Mouse (Mus musculus) thymus, postnatal 36 days (tissue): ENCODE data around the gene Ehbp1.

Source experiments
- DNase-seq, 2 experiments: peaks; one replicate each; pipeline ENCODE4 v3.0.0; 2022; ENCODE audit warnings: mixed read lengths in 2 of 2

Ehbp1 gene

GRCm38 (mm10) chr11:21999396-22000315, 342.4 kb downstream of the Ehbp1 start:
- DNase-seq = no peak

GRCm38 (mm10) chr11:21998141-21999047, 343.7 kb downstream of the Ehbp1 start:
- no peak for DNase-seq

DNA sequence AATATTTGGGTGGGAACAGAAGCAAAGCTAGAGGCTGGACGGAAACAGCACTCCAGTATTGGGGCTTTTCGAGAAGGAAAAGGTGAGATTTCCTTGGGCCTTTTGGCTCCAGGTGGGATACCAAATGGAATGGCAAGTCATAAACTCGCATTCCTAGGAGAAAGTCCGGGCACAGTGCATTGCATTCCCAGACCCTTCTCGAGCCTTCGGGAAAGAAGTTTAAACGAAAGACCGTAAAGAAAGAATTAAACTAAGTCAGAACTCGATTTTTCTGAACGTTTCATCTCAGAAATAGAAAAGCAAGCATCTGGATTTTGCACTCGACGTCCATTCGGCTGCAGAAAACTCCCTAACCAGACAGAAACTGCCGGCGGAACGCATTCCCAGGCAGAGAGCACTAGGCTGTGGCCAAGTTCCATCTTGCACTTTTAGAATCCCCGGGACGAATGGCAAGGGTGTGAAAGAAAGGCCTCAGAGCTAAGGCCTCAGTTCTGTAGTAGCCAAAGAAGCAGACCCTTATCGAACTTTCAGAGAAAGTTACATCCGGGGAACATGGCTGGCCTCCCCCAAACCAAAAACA, 344.4 kb downstream of the Ehbp1 start:
- DNase-seq = no peak

DNA sequence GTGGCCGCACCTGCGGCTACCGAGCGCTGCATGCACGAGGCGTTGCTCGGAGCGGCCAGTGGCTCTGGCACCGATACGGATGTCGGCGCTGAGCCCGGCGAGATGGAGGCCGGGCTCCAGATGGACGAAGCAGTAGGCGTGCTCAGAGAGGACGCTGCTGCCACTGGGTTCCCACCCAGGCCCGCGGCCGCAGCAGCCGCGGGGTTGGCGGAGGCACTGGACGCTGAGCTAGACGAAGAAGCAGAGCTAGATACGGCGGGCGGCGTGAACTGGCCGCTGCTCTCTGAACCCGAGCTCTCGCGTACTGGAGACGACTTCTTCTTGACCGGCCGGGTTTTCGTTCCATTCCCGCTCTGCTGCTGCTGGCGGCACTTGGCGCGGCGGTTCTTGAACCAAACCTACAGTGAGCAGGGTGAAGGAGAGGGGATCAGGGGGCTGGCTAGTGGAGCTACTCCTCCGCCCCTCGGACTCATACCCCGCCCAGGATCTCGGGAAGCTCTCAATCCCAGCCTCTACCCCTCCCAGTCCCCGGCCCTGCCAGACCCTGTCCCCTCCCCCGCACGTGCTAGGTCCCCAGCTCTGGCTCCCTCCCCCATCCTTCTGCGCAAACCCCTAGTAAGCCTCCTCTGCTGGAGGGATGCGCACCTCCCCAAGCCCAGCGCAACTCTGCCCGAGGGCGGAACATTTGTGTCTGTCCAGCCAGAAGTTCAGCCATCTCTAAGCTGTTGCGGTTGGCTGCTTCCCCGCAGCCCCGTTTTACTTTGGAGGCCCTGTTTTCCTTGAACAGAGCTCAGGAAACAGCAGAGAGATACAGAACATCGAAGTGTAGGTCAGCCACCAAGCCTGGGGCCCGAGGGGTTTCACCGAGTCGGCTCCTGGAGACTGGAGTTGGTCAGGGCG, 345.2 kb downstream of the Ehbp1 start:
- no peak for DNase-seq

DNA sequence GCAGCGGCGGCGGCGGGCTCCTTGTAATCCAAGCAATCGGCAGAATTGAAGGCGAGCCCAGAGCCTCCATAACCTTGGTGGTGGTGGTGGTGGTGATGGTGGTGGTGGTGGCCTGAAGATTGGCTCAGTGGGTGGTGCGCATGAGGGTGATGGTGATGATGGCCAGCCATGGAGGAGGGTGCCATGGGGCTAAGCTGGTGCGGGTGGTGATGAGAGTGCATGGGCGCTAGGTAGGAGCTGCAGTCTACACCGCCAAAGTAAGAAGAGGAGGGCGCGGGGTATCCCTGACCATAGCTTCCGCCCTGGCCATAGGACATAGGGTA, 345.8 kb downstream of the Ehbp1 start:
- DNase-seq = no peak

DNA sequence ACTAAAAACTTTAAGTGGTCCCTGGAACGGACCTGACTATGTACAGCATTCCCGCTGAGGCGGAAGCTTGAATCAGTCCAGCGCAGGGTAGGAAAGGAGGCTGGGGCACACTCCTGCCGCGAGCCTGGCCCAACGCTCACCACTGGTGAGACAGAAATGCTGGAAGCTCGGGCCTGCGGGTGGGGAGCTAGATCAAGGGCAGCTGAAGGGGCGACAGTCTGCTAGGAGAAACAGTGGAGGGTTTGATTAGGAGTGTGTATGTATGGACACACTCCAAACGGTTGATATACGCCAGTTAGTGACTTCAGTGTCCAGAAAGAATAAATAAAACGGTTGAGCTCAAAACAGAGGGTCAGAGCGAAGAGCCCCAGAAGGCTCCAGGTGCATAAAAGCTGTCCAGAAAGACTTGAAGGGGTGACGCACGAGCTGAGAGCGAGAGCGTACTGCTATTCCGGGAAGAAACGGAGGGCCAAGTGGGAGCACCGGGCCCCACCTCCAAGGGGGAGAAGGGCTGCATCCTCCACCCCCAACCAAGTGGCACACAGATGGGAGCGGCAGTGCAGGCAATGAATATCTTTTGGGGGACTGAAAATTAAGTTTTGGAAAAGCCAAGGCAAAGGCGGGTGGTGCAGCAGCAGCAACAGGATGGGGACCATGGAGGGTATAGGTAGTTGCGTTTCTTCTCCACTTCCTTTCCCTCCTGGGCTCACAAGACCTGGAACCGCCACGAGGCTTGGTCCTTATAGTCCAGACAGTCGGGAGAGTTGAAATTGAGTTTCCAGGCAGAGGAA, 346.4 kb downstream of the Ehbp1 start:
- no peak for DNase-seq

- no peak for DNase-seq
Observed at GRCm38 (mm10) chr11:21994377-21995370, 347.4 kb downstream of the Ehbp1 start.

DNA sequence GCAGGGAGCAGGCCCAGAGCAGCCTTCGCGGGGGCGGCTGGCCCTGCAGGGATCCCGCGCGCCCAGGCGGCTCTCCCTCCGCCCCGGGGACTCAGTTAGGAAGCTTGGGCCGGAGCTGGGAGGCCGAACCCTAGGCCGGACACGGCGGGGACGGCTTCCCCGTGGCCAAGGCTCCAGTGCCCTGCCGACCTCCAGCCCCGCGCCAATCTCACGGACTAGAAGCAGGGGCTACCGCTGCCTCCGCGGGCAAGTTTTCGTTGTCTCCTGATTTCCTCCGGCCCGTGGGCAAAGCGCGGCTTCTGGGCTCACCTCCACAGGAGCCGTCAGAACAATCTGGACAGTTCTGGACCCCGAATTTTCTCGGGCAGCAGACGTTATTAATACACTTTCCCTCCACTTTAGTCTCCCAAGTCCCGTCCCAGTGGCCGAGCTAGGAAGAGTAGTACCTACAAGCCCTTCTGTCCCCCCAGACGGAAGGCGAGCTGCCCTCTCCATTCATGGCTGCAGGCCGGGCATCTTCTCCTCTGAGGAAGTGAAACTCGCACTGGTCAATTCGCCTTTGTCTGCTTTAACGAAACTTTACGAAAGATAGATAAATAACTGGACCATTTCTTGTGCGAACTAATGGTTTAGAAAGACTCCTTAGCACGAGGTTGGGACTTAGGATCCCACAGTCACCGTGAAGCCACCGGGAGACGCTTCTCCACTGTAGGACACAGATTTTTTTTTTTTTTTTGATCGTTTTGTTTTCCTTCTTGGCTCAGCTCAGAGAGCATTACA, 348.3 kb downstream of the Ehbp1 start:
- no peak for DNase-seq

DNA sequence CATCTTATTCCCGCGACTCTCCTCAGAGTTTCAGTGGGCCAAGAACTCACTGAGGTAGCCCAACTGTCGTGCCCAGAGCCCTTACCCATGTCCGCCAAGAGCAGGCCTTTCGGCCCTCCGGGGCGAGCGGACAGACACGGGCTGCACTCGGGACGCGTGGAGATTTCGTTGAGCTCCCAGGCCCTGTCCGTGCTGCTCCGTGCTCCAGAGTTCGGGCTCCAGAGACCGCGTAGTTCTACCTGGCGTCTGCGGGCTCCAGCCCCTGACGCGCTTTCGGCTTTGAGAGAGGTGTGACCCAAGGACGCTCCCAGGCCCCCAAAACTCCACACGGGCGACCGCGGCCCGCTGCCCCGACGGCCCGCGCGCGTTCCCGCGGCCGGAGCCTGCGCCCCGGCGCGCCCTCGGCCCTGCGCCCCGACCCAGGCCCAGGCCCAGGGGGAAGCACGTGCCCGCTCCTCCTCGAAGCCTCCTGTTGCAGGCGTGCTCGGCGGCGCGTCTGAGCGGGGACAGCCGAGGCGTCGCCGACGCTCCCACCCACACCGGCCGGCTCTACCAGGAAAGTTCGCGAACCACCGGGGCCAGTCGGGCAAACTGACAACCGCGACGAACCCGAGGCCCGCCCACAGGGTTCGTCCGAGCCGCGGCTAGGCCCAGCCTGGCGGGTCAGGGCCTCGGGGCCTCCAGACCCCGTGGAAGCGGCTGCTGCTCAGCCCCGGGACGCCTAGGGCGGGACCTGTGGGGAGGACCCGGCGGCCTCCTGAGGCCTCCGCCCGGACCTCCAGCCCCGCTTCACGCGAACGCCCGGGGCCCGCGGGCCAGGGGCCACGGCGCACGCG, 349.1 kb downstream of the Ehbp1 start:
- no peak for DNase-seq

DNA sequence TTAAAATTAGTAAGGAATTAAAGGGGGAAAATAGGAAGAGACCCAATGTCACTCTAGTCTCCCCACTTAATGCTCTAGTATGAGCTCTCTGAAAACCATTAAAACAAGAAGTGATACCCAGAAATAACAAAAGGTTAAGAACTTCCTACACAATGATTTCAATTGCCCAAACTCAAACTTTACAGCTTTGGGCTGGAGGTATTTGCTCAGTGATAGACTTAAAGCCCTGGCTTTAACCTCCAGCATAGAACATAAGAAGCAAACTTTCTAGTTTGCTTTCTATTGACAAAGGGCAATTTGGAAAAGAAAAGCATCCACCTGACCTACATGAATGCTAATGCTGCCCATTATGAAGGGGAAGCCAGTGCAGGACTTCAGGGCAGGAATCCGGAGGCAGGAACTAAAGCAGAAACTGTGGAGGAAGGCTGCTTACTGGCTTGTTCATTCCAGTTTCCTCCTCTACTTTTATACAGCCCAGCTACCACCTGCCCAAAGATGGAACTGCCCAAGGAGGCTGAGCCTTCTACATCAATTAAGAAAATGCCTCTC, 353.6 kb downstream of the Ehbp1 start:
- DNase-seq = no peak

DNA sequence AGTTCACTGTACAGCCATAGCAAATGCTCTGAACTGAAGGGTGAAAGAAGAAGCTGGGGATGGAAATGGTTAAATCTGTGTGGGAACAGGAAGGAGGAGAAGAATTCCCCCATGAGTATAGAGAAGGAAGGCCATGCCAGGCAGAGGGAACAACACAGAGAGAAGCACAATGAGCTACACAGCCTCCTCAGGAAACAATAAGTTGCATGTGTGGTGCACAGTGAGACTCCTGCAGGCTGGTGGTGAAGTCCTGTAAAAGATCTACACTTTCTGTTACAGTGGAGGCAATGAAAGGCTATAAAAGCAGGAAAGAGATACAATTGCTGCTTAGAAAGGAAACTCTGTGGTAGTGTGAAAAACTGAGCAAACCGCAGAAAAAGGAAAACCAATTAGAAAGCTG, 357.0 kb downstream of the Ehbp1 start:
- DNase-seq = no peak

- no peak for DNase-seq
Observed at GRCm38 (mm10) chr11:21974005-21974531, 368.0 kb downstream of the Ehbp1 start.

DNA sequence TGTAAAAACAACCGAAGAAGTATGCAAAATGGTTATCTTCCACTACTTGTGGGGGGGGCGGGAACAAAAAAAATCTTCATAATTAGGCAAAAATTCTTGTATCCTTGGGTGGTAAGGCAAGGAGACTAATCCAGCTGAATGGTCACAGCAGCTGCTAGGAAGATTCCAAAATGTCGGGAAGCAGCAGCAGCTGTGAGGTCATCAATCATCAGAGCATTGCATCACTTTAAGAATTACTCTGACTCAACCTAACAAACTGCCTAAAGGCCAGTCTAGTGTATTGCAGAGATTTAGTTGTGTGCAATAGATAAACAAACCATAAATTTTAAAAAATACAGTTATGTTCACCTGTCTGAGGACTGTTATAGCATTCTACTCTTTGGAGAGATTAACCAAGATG, 368.5 kb downstream of the Ehbp1 start:
- no peak for DNase-seq

GRCm38 (mm10) chr11:21968922-21969321, 373.2 kb downstream of the Ehbp1 start:
- DNase-seq = no peak
